Mouse (Mus musculus) cortical plate, adult 2 months (tissue): ENCODE results near the gene Gm3532. TPM values are rescaled to one million over a fixed set of nuclear protein-coding genes. Genes with fewer than 3 reads are reported as not detected.
"Not testable (repeated sequence)": the region's sequence is repeated elsewhere in the genome, so short reads cannot be mapped to it uniquely, and the experiment has no call there.

Experiments used
- H3K27ac ChIP-seq: fragments of 200-500 bp; 2 replicates; pipeline ENCODE4 v1.5.1; 2012; ENCODE audit warnings: low read length, control low read depth, inconsistent platforms; ENCODE audit not compliant: insufficient read depth
- H3K4me1 ChIP-seq: fragments of 200-500 bp; 2 replicates; pipeline ENCODE4 v1.6.1; 2011; ENCODE audit warnings: low read length; ENCODE audit not compliant: control insufficient read depth, insufficient read depth
- H3K4me3 ChIP-seq: fragments of 200-500 bp; 2 replicates; pipeline ENCODE4 v1.5.1; 2011; ENCODE audit warnings: mild to moderate bottlenecking, low read length, control low read depth; ENCODE audit not compliant: insufficient read depth
- polyA plus RNA-seq: library from polyadenylated mRNA; depleted of rRNA; stranded (reverse); fragments of >200 nt; gene quantifications from 2 replicates; pipeline ENCODE4 v1.2.3, GENCODE M21; 2012; rRNA removed

Gene Gm3532
- not detected in 2 replicates for polyA plus RNA-seq

- H3K27ac ChIP-seq, H3K4me3 ChIP-seq, H3K4me1 ChIP-seq: not testable (repeated sequence)
Observed at GRCm38 (mm10) chr14:5538196-5538595, at the start of gene Gm3532. Gene Gm3532 (plus strand): TSS chr14:5538496.

GRCm38 (mm10) chr14:5501374-5501773 is 36.9 kb upstream of the Gm3532 start, which contains the start of gene Gm3488:
Gene Gm3488 (plus strand): TSS chr14:5501674.
- not testable (repeated sequence) for H3K27ac ChIP-seq, H3K4me1 ChIP-seq, H3K4me3 ChIP-seq

Other genes starting within 250 kb of the Gm3532 start
- gene Gm3542, start 203.6 kb upstream of the Gm3532 start, polyA plus RNA-seq, result not detected in 2 replicates
- 0.17 TPM in 1 of 2 replicates, not detected in the other for gene Gm3500, start 149.4 kb upstream of the Gm3532 start, polyA plus RNA-seq
- 1.6 and 1.7 TPM in 2 replicates for gene Gm3194, start 83.0 kb upstream of the Gm3532 start, polyA plus RNA-seq
- gene Gm8246, start 60.7 kb upstream of the Gm3532 start, polyA plus RNA-seq, result 0.06 TPM in 1 of 2 replicates, not detected in the other
- not detected in 2 replicates for gene Gm3187, start 54.3 kb upstream of the Gm3532 start, polyA plus RNA-seq
- 1.8 and 2.0 TPM in 2 replicates for gene Gm3488, start 36.8 kb upstream of the Gm3532 start, polyA plus RNA-seq
- gene Gm8265, start 94.5 kb downstream of the Gm3532 start, polyA plus RNA-seq, result not detected in 2 replicates
- gene Gm9603, start 149.0 kb downstream of the Gm3532 start, polyA plus RNA-seq, result not detected in 2 replicates
- 0.19 and 0.54 TPM in 2 replicates for gene Gm3373, start 203.1 kb downstream of the Gm3532 start, polyA plus RNA-seq